Mouse (Mus musculus) CD4-positive naive resting alpha-beta T cell, adult 57 days (primary cell): ENCODE measurements around the gene Olfr829. TPM values are rescaled to one million over a fixed set of nuclear protein-coding genes. Genes with fewer than 3 reads are reported as not detected.

ENCODE experiments used
- total RNA-seq: library from RNA; stranded (reverse); gene quantifications from one replicate; pipeline ENCODE4 v1.2.4, GENCODE M21; 2023

The Olfr829 gene
- not detected for total RNA-seq

GRCm38 (mm10) chr9:18854633-18855032, at the start of gene Olfr829:
TSS of gene Olfr829 (plus strand) at chr9:18854933.

DNA sequence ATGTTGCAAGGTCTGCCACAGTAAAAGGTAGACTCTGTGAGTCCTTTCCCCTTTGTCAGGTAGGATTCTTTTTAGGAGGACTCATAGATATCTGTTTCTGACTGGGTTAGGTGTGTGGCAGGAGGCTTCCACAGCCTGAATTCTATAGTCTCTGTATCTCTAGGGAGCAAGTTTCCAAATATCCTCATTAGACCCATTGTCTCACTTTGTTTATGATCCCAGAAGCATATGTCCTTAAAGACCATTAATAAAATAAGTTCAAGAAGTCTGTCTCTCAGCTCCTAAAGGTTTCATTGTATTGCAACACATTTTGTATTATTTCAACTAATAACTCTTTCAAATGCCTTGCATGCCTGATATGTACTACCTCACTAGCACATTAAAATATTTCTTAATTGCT, 35.3 kb upstream of the Olfr829 start, which contains the start of gene Olfr828:
Gene Olfr828 (minus strand): TSS at position 101 of the 400 bp plus-strand sequence.

DNA sequence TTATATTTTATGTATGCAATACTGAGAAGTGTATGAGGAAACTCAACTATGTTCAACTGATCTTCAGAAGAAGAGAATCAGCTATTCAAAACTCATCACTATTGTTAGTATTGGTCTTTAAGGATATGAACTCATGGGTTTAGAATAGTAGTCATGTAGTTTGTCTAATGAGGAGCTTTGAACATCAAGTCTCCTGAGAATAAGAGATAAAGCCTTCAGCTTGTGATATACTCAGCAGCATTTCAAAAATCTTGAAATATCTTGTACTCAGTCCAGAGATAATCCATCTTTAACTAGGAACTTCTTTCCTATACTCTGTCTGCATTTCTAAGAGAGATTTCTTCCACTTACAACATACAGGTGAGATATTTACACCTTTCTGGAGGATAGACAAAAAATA, 19.7 kb downstream of the Olfr829 start, which contains the start of gene Olfr830:
Gene Olfr830 (plus strand): TSS at position 301 of the 400 bp plus-strand sequence.

Other genes starting within 250 kb of the Olfr829 start
- 2.3 TPM for gene Muc16, start 180.4 kb upstream of the Olfr829 start, total RNA-seq
- gene Olfr24, start 90.9 kb upstream of the Olfr829 start, total RNA-seq: not detected
- gene Olfr828, start 35.4 kb upstream of the Olfr829 start, total RNA-seq: not detected
- gene Olfr830, start 19.8 kb downstream of the Olfr829 start, total RNA-seq: not detected
- gene Olfr832, start 82.2 kb downstream of the Olfr829 start, total RNA-seq: not detected
- gene Olfr834, start 133.1 kb downstream of the Olfr829 start, total RNA-seq: not detected
- not detected for gene Olfr835, start 177.8 kb downstream of the Olfr829 start, total RNA-seq